Mouse (Mus musculus): Measurements from ENCODE around the gene Ankub1.
A peak's percentile ranks its signal among the peaks of the same experiment; 100 is the strongest.

GRCm38 (mm10) chr3:57612430-57612997 lies 80.1 kb downstream of the Ankub1 start:
- TF ChIP-seq EP300 (IDR thresholded peaks at IDR 0.05; ENCODE audit: insufficient read depth, low read depth, low read length) (no peak), CTCF (IDR thresholded peaks at IDR 0.05) (peak; percentile 57)
